ENCODE assay signal across 9 mouse cellular contexts in genomic region chr2:25291184-25292053, GRCm38 (mm10). TPM values are rescaled to one million over a fixed set of nuclear protein-coding genes. Genes with fewer than 3 reads are reported as not detected.
DNase-seq lines count a peak whose midpoint lies in the region; ATAC-seq and TF ChIP-seq lines count a peak whose summit lies in the region.
"Had no signal": no experiment of that assay in that cellular context is flagged by ENCODE, and none has a peak within 500 bp of the region (broad histone marks: within the 10 kb centered on the region; RNA-seq: fewer than 3 reads in every experiment).

No protein-coding gene starts in this region.

- peak overlapping the region; percentile 67 for H3K4me2 ChIP-seq in heart, embryonic 13.5 days
- H3K4me2 ChIP-seq in embryonic facial prominence, embryonic 15.5 days (replicated peaks) = peak overlapping the region; percentile 55
- peak overlapping the region; percentile 58 for H3K4me2 ChIP-seq in kidney, postnatal 0 days (ENCODE audit: low read length)
- H3K4me2 ChIP-seq in neural tube, embryonic 11.5 days (ENCODE audit: low read depth) = no peak overlapping the region

- H3K4me3 ChIP-seq in heart, embryonic 13.5 days = peak overlapping the region; percentile 45
- H3K4me3 ChIP-seq in embryonic facial prominence, embryonic 15.5 days (replicated peaks) = peak overlapping the region; percentile 38
- peak overlapping the region; percentile 33 for H3K4me3 ChIP-seq in kidney, postnatal 0 days (replicated peaks; ENCODE audit: low read depth, low read length)
- H3K4me3 ChIP-seq in neural tube, embryonic 11.5 days (ENCODE audit: low read depth, low read length) = peak overlapping the region; percentile 22; the same call in 1 of the 2 replicates
- H3K4me3 ChIP-seq: erythroblast, embryonic 14.5 days had no signal

- ATAC-seq in heart, embryonic 13.5 days (ENCODE audit: extremely low read depth, insufficient number of reproducible peaks, low FRiP score, low TSS enrichment) = no peak
- no peak for ATAC-seq in embryonic facial prominence, embryonic 15.5 days (ENCODE audit: insufficient number of reproducible peaks, low FRiP score, low TSS enrichment, low read depth)
- no peak for ATAC-seq in kidney, postnatal 0 days (replicated peaks; ENCODE audit: low FRiP score, low read depth)
- ATAC-seq in neural tube, embryonic 11.5 days (ENCODE audit: insufficient read depth, low FRiP score, low TSS enrichment) = no peak

- H3K27ac ChIP-seq in heart, embryonic 13.5 days (replicated peaks) = no peak overlapping the region
- H3K27ac ChIP-seq in embryonic facial prominence, embryonic 15.5 days (replicated peaks) = no peak overlapping the region
- H3K27ac ChIP-seq in kidney, postnatal 0 days = no peak overlapping the region
- H3K27ac ChIP-seq in neural tube, embryonic 11.5 days (ENCODE audit: low read depth, low read length) = no peak overlapping the region

- intact Hi-C loops in heart, postnatal 25 days (cut with DNase I) = loop anchor here (2.0 to 5.0 kb wide), 2 partner anchors 13 to 64 kb away; no protein-coding TSS in a partner anchor

- H3K4me1 ChIP-seq in heart, embryonic 13.5 days = peaks cover 44% of the 10 kb centered on the region
- peaks cover 50% of the 10 kb centered on the region for H3K4me1 ChIP-seq in embryonic facial prominence, embryonic 15.5 days
- H3K4me1 ChIP-seq in kidney, postnatal 0 days (replicated peaks; ENCODE audit: insufficient read depth, low read length) = peaks cover 9% of the 10 kb centered on the region; the same call in 1 of the 2 replicates
- H3K4me1 ChIP-seq in neural tube, embryonic 11.5 days (ENCODE audit: control insufficient read depth, insufficient read depth, low read length) = no peaks in the 10 kb centered on the region

- peaks cover 93% of the 10 kb centered on the region for H3K27me3 ChIP-seq in heart, embryonic 13.5 days (replicated peaks)
- H3K27me3 ChIP-seq in embryonic facial prominence, embryonic 15.5 days = peaks cover 89% of the 10 kb centered on the region
- H3K27me3 ChIP-seq in kidney, postnatal 0 days (ENCODE audit: insufficient read depth, low read length) = peaks cover 49% of the 10 kb centered on the region
- H3K27me3 ChIP-seq in neural tube, embryonic 11.5 days (ENCODE audit: control insufficient read depth, insufficient read depth, low read length) = peaks cover 65% of the 10 kb centered on the region

- no peaks in the 10 kb centered on the region for H3K9me3 ChIP-seq in heart, embryonic 13.5 days
- H3K9me3 ChIP-seq in embryonic facial prominence, embryonic 15.5 days (replicated peaks) = no peaks in the 10 kb centered on the region
- H3K9me3 ChIP-seq in kidney, postnatal 0 days (replicated peaks; ENCODE audit: low read length) = no peaks in the 10 kb centered on the region
- no peaks in the 10 kb centered on the region for H3K9me3 ChIP-seq in neural tube, embryonic 11.5 days (ENCODE audit: control insufficient read depth, low read length)

- no peak for DNase-seq in heart, postnatal 25 days (ENCODE audit: low spot score)
- no peak for DNase-seq in kidney, postnatal 0 days (ENCODE audit: low spot score)
- DNase-seq in neural tube, embryonic 11.5 days (ENCODE audit: low spot score) = no peak
- no peak for DNase-seq in thymus, postnatal 14 days
- no peak for DNase-seq in thymus, postnatal 36 days
- no peak for DNase-seq in layer of hippocampus, adult 9-10 months (ENCODE audit: low spot score)

- peaks cover under 1% of the 10 kb centered on the region for H3K36me3 ChIP-seq in heart, embryonic 13.5 days
- H3K36me3 ChIP-seq in embryonic facial prominence, embryonic 15.5 days = no peaks in the 10 kb centered on the region
- no peaks in the 10 kb centered on the region for H3K36me3 ChIP-seq in kidney, postnatal 0 days (ENCODE audit: insufficient read depth, low read length)
- H3K36me3 ChIP-seq in neural tube, embryonic 11.5 days (ENCODE audit: control insufficient read depth, insufficient read depth, low read length) = no peaks in the 10 kb centered on the region

- TF ChIP-seq CTCF in kidney, postnatal 0 days (IDR thresholded peaks at IDR 0.05; ENCODE audit: low read depth) = no peak

- peak overlapping the region; percentile 62; the same call in 1 of the 2 replicates for H3K9ac ChIP-seq in heart, embryonic 13.5 days
- H3K9ac ChIP-seq in embryonic facial prominence, embryonic 15.5 days = no peak overlapping the region
- H3K9ac ChIP-seq in kidney, postnatal 0 days (ENCODE audit: low read depth, low read length) = 0 out of 2 replicates have a peak overlapping the region, but pooled peaks have one; percentile 31
- H3K9ac ChIP-seq in neural tube, embryonic 11.5 days (ENCODE audit: low read length) = no peak overlapping the region

- WGBS in heart, embryonic 13.5 days = 8% methylated on average over 32 of the region's 32 CpGs
- 4% methylated on average over 30 of the region's 32 CpGs for WGBS in embryonic facial prominence, embryonic 15.5 days
- 4% methylated on average over 31 of the region's 32 CpGs for WGBS in kidney, postnatal 0 days
- 6% methylated on average over 31 of the region's 32 CpGs for whole genome bisulfite sequencing in neural tube, embryonic 11.5 days

RNA-seq across cellular contexts. Expression of gene Lrrc26, which starts 1.7 kb away (rescaled TPM):
- not detected in 2 replicates for polyA plus RNA-seq in heart, embryonic 13.5 days (2015; fragmentation: Nextera tagmentation; extraction: Ambion mirVana)
- total RNA-seq in heart, postnatal 25 days (2021) = not detected
- 4.9 and 5.2 TPM in 2 replicates for polyA plus RNA-seq in embryonic facial prominence, embryonic 15.5 days (2015; fragmentation: Nextera tagmentation; extraction: Ambion mirVana)
- 0.29 and 0.48 TPM in 2 replicates for polyA plus RNA-seq in kidney, postnatal 0 days (2015; fragmentation: Nextera tagmentation; extraction: Ambion mirVana)
- polyA plus RNA-seq in neural tube, embryonic 11.5 days (2014; fragmentation: Nextera tagmentation; extraction: Ambion mirVana) = not detected in 2 replicates
- polyA plus RNA-seq: erythroblast, embryonic 14.5 days had no signal

RNA-seq across cellular contexts. Expression of gene Tmem210, which starts 3.5 kb away (rescaled TPM):
- not detected in 2 replicates for polyA plus RNA-seq in heart, embryonic 13.5 days (2015; fragmentation: Nextera tagmentation; extraction: Ambion mirVana)
- not detected for total RNA-seq in heart, postnatal 25 days (2021)
- not detected in 2 replicates for polyA plus RNA-seq in embryonic facial prominence, embryonic 15.5 days (2015; fragmentation: Nextera tagmentation; extraction: Ambion mirVana)
- polyA plus RNA-seq in kidney, postnatal 0 days (2015; fragmentation: Nextera tagmentation; extraction: Ambion mirVana) = not detected in 2 replicates
- polyA plus RNA-seq in neural tube, embryonic 11.5 days (2014; fragmentation: Nextera tagmentation; extraction: Ambion mirVana) = not detected in 2 replicates
- polyA plus RNA-seq: erythroblast, embryonic 14.5 days had no signal

RNA-seq across cellular contexts. Expression of gene Anapc2, which starts 19.1 kb away (rescaled TPM):
- 77.3 and 82.5 TPM in 2 replicates for polyA plus RNA-seq in heart, embryonic 13.5 days (2015; fragmentation: Nextera tagmentation; extraction: Ambion mirVana)
- 10 to 100 TPM; 38.4 to 40.7 TPM for total RNA-seq in heart, postnatal 25 days (2021)
- polyA plus RNA-seq in embryonic facial prominence, embryonic 15.5 days (2015; fragmentation: Nextera tagmentation; extraction: Ambion mirVana) = 134 and 136 TPM in 2 replicates
- 79.4 and 84.0 TPM in 2 replicates for polyA plus RNA-seq in kidney, postnatal 0 days (2015; fragmentation: Nextera tagmentation; extraction: Ambion mirVana)
- polyA plus RNA-seq in neural tube, embryonic 11.5 days (2014; fragmentation: Nextera tagmentation; extraction: Ambion mirVana) = 120 and 128 TPM in 2 replicates

RNA-seq across cellular contexts. Expression of gene Ssna1, which starts 19.2 kb away (rescaled TPM):
- polyA plus RNA-seq in heart, embryonic 13.5 days (2015; fragmentation: Nextera tagmentation; extraction: Ambion mirVana) = 144 and 158 TPM in 2 replicates
- 10 to 100 TPM; 36.7 to 40.5 TPM for total RNA-seq in heart, postnatal 25 days (2021)
- polyA plus RNA-seq in embryonic facial prominence, embryonic 15.5 days (2015; fragmentation: Nextera tagmentation; extraction: Ambion mirVana) = 258 and 263 TPM in 2 replicates
- 172 TPM in 2 replicates for polyA plus RNA-seq in kidney, postnatal 0 days (2015; fragmentation: Nextera tagmentation; extraction: Ambion mirVana)
- polyA plus RNA-seq in neural tube, embryonic 11.5 days (2014; fragmentation: Nextera tagmentation; extraction: Ambion mirVana) = 217 and 227 TPM in 2 replicates

RNA-seq across cellular contexts. Expression of gene Grin1, which starts 27.6 kb away (rescaled TPM):
- polyA plus RNA-seq in heart, embryonic 13.5 days (2015; fragmentation: Nextera tagmentation; extraction: Ambion mirVana) = 0.09 and 0.16 TPM in 2 replicates
- not detected for total RNA-seq in heart, postnatal 25 days (2021)
- polyA plus RNA-seq in embryonic facial prominence, embryonic 15.5 days (2015; fragmentation: Nextera tagmentation; extraction: Ambion mirVana) = 0.33 and 0.71 TPM in 2 replicates
- polyA plus RNA-seq in kidney, postnatal 0 days (2015; fragmentation: Nextera tagmentation; extraction: Ambion mirVana) = 0.58 and 0.66 TPM in 2 replicates
- 2.5 and 3.7 TPM in 2 replicates for polyA plus RNA-seq in neural tube, embryonic 11.5 days (2014; fragmentation: Nextera tagmentation; extraction: Ambion mirVana)
- polyA plus RNA-seq: erythroblast, embryonic 14.5 days had no signal

Comparison
In these comparisons a context has a peak if more than half of its experiments do, and no peak if none do; other contexts are left out.
1. H3K9ac ChIP-seq: peak in heart, embryonic 13.5 days (single experiment) and kidney, postnatal 0 days (single experiment); none in embryonic facial prominence, embryonic 15.5 days (single experiment) and neural tube, embryonic 11.5 days (single experiment).
2. Peak in every context shown above with its lines, with median percentiles within 50 percentile points of each other: H3K4me3 ChIP-seq.